Mouse (Mus musculus) spleen, embryonic (tissue): ENCODE measurements around the gene Bsph1.
"Not testable (repeated sequence)": the region's sequence is repeated elsewhere in the genome, so short reads cannot be mapped to it uniquely, and the experiment has no call there.

Experiments used
- CTCF ChIA-PET: fragments of 350-600 bp; sonication (Branson Sonifier 250); formaldehyde crosslinking; loops from one replicate; lab custom pipeline; 2022; lab: Charles Lee

Gene Bsph1

DNA sequence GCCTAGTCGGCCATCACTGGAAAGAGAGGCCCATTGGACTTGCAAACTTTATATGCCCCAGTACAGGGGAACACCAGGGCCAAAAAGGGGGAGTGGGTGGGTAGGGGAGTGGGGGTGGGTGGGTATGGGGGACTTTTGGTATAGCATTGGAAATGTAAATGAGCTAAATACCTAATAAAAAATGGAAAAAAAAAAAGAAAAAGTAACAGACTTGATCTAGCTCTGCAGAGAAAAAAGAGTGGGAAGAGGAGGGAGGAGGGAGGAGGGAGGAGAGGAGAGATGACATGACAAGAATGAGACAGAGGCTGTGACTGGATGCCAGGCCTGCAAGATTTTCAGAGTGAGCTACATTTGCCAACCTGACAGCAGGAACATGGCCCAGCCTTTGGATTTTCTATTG lies at the start of gene Bsph1:
Gene Bsph1 (plus strand): TSS at position 301 of the 400 bp plus-strand sequence.
- CTCF ChIA-PET: not testable (repeated sequence)

DNA sequence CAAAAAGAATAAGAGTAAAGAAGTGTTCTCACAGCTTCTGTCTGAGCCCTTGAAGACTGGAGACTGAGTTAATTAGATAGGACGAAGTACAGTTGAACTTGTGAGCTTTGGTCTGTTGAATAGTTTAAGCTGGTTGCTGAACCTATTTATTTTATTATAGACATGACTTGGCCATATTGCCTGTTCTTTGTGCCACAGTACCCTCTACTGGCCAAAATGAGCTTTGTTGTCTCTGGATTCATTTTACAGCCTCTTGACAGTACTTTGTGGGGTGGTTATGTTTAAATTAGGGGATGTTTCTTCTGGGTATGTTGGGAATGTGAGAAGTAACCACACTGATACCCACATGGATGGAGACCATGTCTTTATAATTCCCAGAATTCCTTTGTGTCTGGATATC lies 60.9 kb downstream of the Bsph1 start:
- CTCF ChIA-PET: no interaction called here
